Mouse (Mus musculus) lung, embryonic 14.5 days (tissue): ENCODE data around the gene Myrf. TPM values are rescaled to one million over a fixed set of nuclear protein-coding genes. Genes with fewer than 3 reads are reported as not detected.
"Not testable (repeated sequence)": the region's sequence is repeated elsewhere in the genome, so short reads cannot be mapped to it uniquely, and the experiment has no call there.

Experiments used
- ATAC-seq: fragments of 200-750 bp; cut with Nextera tagmentation; 2 replicates; pipeline ENCODE4 v1.8.0; 2017; ENCODE audit warnings: mild to moderate bottlenecking, moderate TSS enrichment, moderate library complexity; ENCODE audit not compliant: insufficient read depth
- DNase-seq: peaks from one replicate; pipeline ENCODE4 v3.0.0-alpha.2; 2015
- H3K27ac ChIP-seq: fragments of 300-500 bp; sonication (generic); 2 replicates; pipeline ENCODE4 v1.5.1; 2014; ENCODE audit warnings: low read depth, mild to moderate bottlenecking, moderate library complexity
- H3K27me3 ChIP-seq: fragments of 300-500 bp; sonication (generic); 2 replicates; pipeline ENCODE4 v1.6.1; 2014; ENCODE audit warnings: low read length, control low read depth; ENCODE audit not compliant: insufficient read depth
- H3K36me3 ChIP-seq: fragments of 300-500 bp; sonication (generic); 2 replicates; pipeline ENCODE4 v1.6.1; 2014; ENCODE audit warnings: control low read depth; ENCODE audit not compliant: insufficient read depth
- H3K4me1 ChIP-seq: fragments of 300-500 bp; sonication (generic); 2 replicates; pipeline ENCODE4 v1.6.1; 2014; ENCODE audit warnings: antibody characterized with exemption, control low read depth; ENCODE audit not compliant: insufficient read depth
- H3K4me2 ChIP-seq: fragments of 300-500 bp; sonication (generic); 2 replicates; pipeline ENCODE4 v1.6.1; 2014; ENCODE audit warnings: mild to moderate bottlenecking
- H3K4me3 ChIP-seq: fragments of 300-500 bp; sonication (generic); 2 replicates; pipeline ENCODE4 v1.5.1; 2014; ENCODE audit warnings: low read depth, low read length
- H3K9ac ChIP-seq: fragments of 300-500 bp; sonication (generic); 2 replicates; pipeline ENCODE4 v1.6.1; 2014
- H3K9me3 ChIP-seq: fragments of 300-500 bp; sonication (generic); 2 replicates; pipeline ENCODE4 v1.6.1; 2016; ENCODE audit warnings: low read depth, low read length, control low read depth
- CTCF ChIP-seq: IDR thresholded peaks from 2 replicates; pipeline ENCODE4 v1.5.1; 2016; ENCODE audit warnings: antibody characterized with exemption, low read depth
- WGBS: fragments of 180-500 bp; shearing (Covaris S2); extraction: QIAGEN DNeasy Blood & Tissue Kit; methylation state at CpG from one replicate; pipeline ENCODE4 v1.1.7; 2014; 5-methylcytosine and 5-hydroxymethylcytosine counted together
- polyA plus RNA-seq: library from polyadenylated mRNA; unstranded; fragments of >200 nt; fragmentation: Nextera tagmentation; extraction: Ambion mirVana; gene quantifications from 2 replicates; pipeline ENCODE4 v1.2.1, GENCODE M21; 2014

Gene Myrf
- polyA plus RNA-seq, 1 experiment from 2014 or later, result 14.1 TPM

DNA sequence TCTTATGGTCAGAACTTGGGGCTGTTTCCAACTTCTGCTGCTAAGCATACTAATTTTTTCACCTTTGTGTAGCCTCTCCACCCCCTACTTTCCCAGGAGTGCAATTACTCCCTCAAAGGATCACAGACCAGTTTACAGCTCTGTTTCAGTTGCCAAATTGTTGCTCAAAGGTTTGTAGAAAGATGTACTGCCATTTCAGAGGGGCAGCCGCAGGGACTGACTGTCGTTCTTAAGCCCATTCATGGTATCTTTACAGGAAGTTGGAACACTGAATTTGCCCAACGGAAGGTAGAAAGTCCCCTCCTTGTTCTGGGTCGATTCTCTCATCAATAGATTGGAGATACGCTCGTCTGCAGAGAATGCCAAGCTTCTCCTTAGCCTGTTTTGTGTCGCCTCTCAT lies 69.2 kb downstream of the Myrf start:
- Histone ChIP-seq H3K9me3 (no peaks in the 10 kb centered on the region), H3K27ac (no peak overlapping the region), H3K4me2 (no peak overlapping the region), H3K36me3 (no peaks in the 10 kb centered on the region), H3K4me3 (no peak overlapping the region), H3K27me3 (no peaks in the 10 kb centered on the region), H3K9ac (no peak overlapping the region), H3K4me1 (no peaks in the 10 kb centered on the region)
- DNase-seq (no peak), ATAC-seq (no peak)
- no peak for TF ChIP-seq CTCF
- 85% methylated on average over 7 of the region's 7 CpGs for WGBS

DNA sequence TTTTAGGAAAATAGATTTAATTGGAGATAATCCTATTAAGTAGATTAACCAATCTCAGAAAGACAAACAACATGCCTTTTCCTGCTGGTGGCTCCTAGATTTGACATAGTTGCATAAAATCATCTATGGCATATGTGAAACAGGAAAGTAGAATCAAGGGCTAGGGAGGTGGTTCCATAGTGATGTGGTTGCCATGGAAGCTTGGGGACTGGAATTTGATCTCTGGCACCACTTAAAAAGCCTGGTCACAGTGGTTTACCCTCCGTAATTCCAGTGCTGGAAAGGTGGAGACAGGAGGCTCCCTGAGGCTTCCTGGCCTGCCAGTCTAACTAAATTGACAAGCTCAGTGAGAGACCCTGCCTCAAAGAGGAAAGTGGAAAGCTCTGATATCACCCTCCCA lies 70.1 kb downstream of the Myrf start:
- TF ChIP-seq CTCF, result no peak
- 24% methylated on average over 1 of the region's 1 CpGs for WGBS
- no peak for ATAC-seq
- Histone ChIP-seq H3K27ac (no peak overlapping the region), H3K27me3 (no peaks in the 10 kb centered on the region), H3K4me1 (no peaks in the 10 kb centered on the region), H3K36me3 (no peaks in the 10 kb centered on the region), H3K9me3 (no peaks in the 10 kb centered on the region), H3K9ac (no peak overlapping the region), H3K4me3 (no peak overlapping the region), H3K4me2 (no peak overlapping the region)
- no peak for DNase-seq

DNA sequence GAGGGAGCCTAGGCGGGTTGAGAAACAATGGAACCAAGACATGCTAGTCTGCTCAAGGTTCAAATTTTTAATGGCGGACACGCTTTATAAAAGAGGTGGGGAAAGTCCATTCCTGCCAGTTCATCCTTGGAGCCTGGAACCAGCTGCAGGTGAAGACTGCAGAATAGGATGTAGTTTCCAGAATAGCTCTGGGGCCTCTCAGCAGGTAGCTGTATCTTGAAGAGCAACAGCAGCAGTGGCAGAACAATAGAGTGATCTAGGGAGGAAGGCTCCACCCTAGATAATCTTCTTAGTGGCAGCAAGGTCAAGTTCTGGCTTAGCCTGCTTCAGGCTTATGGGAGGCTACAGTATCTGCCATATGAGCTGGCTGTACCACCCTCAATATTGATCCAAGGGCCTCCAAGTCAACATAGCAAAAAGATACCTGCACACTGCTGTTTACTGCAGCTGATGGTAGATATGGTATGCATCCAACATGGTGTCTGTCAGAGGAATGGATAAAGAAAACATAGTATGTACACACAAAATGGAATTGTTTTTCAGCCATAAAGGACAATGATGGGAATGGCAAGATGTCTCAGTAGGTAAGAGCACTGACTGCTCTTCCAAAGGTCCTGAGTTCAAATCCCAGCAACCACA lies 70.7 kb downstream of the Myrf start:
- ATAC-seq, H3K27ac ChIP-seq, H3K4me2 ChIP-seq, H3K4me3 ChIP-seq, H3K4me1 ChIP-seq, H3K9ac ChIP-seq, H3K36me3 ChIP-seq, H3K27me3 ChIP-seq, DNase-seq, H3K9me3 ChIP-seq: not testable (repeated sequence)
- WGBS, result 84% methylated on average over 3 of the region's 3 CpGs

DNA sequence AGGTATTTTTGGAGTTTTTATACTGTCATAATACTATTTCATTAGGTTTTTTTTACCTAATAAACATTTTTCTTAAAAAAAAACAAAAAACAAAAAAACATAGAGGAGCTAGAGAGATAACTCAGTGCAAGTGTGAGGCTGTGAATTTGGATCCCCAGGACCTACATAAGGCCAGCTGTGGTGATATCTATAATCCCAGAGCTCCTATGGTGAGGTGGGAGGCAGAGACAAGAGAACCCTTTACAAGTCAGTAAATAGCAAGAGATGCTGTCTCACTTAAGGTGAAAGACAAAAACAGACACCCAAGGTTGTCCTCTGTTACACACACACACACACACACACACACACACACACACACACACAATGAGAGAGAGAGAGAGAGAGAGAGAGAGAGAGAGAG lies 71.4 kb downstream of the Myrf start:
- DNase-seq (no peak), ATAC-seq (no peak)
- no peak overlapping the region for H3K4me3 ChIP-seq

DNA sequence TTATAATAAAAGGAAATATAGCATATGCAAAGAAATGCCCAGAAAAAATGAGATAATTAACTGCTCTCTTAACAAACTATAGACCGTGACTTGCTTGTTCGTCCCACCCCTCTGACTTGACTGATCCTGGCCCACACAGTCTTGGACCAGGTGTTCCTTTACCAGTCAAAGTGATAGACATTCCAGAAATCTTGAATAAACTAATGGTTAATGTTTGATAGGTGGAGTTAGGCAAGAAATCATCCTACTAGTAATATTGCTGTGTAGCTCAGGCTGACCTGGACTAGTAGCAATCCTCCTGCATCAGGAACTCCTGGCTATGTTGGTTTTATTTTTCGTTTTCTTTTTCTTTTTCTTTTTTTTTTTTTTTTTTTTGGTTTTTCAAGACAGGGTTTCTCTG lies 72.1 kb downstream of the Myrf start:
- Histone ChIP-seq H3K36me3 (no peaks in the 10 kb centered on the region), H3K4me2 (no peak overlapping the region), H3K4me3 (no peak overlapping the region), H3K9ac (no peak overlapping the region), H3K9me3 (no peaks in the 10 kb centered on the region), H3K27ac (no peak overlapping the region), H3K4me1 (no peaks in the 10 kb centered on the region), H3K27me3 (no peaks in the 10 kb centered on the region)
- ATAC-seq (no peak), DNase-seq (no peak)
- no peak for TF ChIP-seq CTCF
- 78% methylated on average over 3 of the region's 3 CpGs for WGBS

More for the DNA sequence above, 71.4 kb downstream of the Myrf start:
- no peaks in the 10 kb centered on the region for H3K36me3 ChIP-seq
- no peak overlapping the region for H3K9ac ChIP-seq
- no peaks in the 10 kb centered on the region for H3K4me1 ChIP-seq
- no peak overlapping the region for H3K4me2 ChIP-seq
- H3K27me3 ChIP-seq, result no peaks in the 10 kb centered on the region
- no peak for TF ChIP-seq CTCF
- no peaks in the 10 kb centered on the region for H3K9me3 ChIP-seq
- H3K27ac ChIP-seq, result no peak overlapping the region

DNA sequence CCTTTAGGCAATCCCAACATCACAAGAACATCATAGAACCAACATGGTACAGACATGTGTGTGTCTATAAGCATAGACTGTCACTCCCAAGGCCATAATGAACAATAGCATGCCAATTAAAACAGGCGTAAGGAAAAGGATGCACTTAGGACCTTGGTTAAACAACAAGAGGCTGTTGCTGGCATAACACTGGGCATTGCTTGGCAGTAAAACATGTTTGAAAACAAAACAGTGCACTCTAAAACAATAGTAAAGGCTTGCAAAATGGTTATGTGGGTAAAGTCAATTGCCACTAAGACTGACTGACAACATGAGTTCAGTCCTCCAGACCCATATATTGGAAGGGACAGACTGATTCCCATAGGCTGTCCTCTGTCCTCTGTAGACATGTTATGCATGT lies 72.6 kb downstream of the Myrf start:
- Histone ChIP-seq H3K4me1 (no peaks in the 10 kb centered on the region), H3K4me3 (no peak overlapping the region), H3K27ac (no peak overlapping the region), H3K27me3 (no peaks in the 10 kb centered on the region), H3K36me3 (no peaks in the 10 kb centered on the region), H3K4me2 (no peak overlapping the region), H3K9ac (no peak overlapping the region), H3K9me3 (no peaks in the 10 kb centered on the region)
- 93% methylated on average over 1 of the region's 1 CpGs for WGBS
- ATAC-seq (no peak), DNase-seq (no peak)
- no peak for TF ChIP-seq CTCF

DNA sequence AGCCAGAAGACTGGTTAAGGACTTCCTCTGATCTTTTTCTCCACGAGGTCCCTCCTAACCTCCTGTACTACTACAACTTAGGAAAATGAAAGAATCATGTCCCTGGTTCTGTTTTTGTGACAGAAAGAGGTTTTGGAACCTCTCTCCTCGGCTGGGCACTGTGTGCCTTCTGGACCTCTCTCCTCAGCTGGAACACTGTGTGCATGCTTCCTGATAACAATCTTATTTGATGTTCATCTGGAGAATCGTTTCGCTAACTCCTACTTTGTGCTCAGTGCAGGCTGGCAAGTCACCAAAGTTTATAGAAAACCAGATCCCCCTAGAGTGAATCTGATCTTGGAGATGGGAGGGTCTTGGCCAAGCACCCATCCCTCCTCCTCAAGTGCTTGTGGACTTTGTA lies 73.4 kb downstream of the Myrf start:
- ATAC-seq, result no peak

DNA sequence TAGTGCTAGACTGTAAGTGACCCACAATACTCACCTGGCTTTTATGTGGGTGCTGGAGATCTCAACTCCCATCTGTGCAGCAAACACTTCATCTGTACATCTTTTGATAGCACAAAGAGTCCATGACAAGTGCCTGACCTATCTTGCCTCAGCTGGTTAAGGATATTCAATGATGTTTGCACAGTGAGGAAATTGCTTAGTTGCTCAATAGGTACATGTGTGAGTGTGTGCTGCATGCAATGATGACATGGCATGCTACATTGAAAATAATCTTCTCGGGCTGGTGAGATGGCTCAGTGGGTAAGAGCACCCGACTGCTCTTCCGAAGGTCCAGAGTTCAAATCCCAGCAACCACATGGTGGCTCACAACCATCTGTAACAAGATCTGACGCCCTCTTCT lies 74.6 kb downstream of the Myrf start:
- H3K27me3 ChIP-seq, H3K4me1 ChIP-seq, H3K36me3 ChIP-seq, H3K9me3 ChIP-seq, H3K27ac ChIP-seq, H3K4me3 ChIP-seq, DNase-seq, ATAC-seq, H3K9ac ChIP-seq, H3K4me2 ChIP-seq: not testable (repeated sequence)
- 88% methylated on average over 4 of the region's 4 CpGs for WGBS

More for the DNA sequence above, 73.4 kb downstream of the Myrf start:
- 62% methylated on average over 4 of the region's 4 CpGs for WGBS
- Histone ChIP-seq H3K27ac (no peak overlapping the region), H3K27me3 (no peaks in the 10 kb centered on the region), H3K9ac (no peak overlapping the region), H3K36me3 (no peaks in the 10 kb centered on the region), H3K4me3 (no peak overlapping the region), H3K4me2 (no peak overlapping the region), H3K4me1 (no peaks in the 10 kb centered on the region), H3K9me3 (no peaks in the 10 kb centered on the region)
- no peak for DNase-seq
- TF ChIP-seq CTCF, result no peak
